Mouse (Mus musculus): ENCODE measurements around the gene Apol7a.
A peak's percentile ranks its signal among the peaks of the same experiment; 100 is the strongest.

- no peak for TF ChIP-seq CTCF (IDR thresholded peaks at IDR 0.05; ENCODE audit: low read depth, low read length)
- TF ChIP-seq POLR2A (IDR thresholded peaks at IDR 0.05; ENCODE audit: extremely low read depth, insufficient read depth, low read length), result peak; percentile 25; the same call in 1 of the 2 replicates
Measured at GRCm38 (mm10) chr15:77382271-77382850, 16.5 kb downstream of the Apol7a start.
